Mouse (Mus musculus): ENCODE data around the gene Tspan17.

Gene Tspan17

GRCm38 (mm10) chr13:54788740-54789560, at the start of gene Tspan17:
Gene Tspan17 (plus strand): TSS chr13:54789377.
- DNase-seq = peak; percentile 98 to 99

- DNase-seq = peak in 1 of 2 experiments; percentile 54
These were observed 43.1 kb upstream of the Tspan17 start for GRCm38 (mm10) chr13:54746110-54746509.

GRCm38 (mm10) chr13:54746896-54747295, 42.3 kb upstream of the Tspan17 start:
- DNase-seq = peak; percentile 82 to 87

GRCm38 (mm10) chr13:54748190-54748589, 41.0 kb upstream of the Tspan17 start:
- DNase-seq = peak; percentile 48 to 56

GRCm38 (mm10) chr13:54748721-54749060, 40.5 kb upstream of the Tspan17 start:
- peak in 1 of 2 experiments; percentile 66 for DNase-seq

- peak; percentile 89 to 93 for DNase-seq
These were observed 39.9 kb upstream of the Tspan17 start for GRCm38 (mm10) chr13:54749061-54749863.

- DNase-seq = no peak
These were observed 39.2 kb upstream of the Tspan17 start, which contains the start of gene Gprin1 for GRCm38 (mm10) chr13:54749864-54750411. Gene Gprin1 (minus strand): TSS chr13:54749874.

- no peak for DNase-seq
These were observed 38.5 kb upstream of the Tspan17 start for GRCm38 (mm10) chr13:54750699-54751098.

GRCm38 (mm10) chr13:54752656-54753055, 36.5 kb upstream of the Tspan17 start:
- DNase-seq = peak; percentile 70 to 82

GRCm38 (mm10) chr13:54753733-54754132, 35.4 kb upstream of the Tspan17 start:
- no peak for DNase-seq

- peak; percentile 47 to 60 for DNase-seq
These were observed 34.8 kb upstream of the Tspan17 start for GRCm38 (mm10) chr13:54754169-54755080.

- peak; percentile 54 to 60 for DNase-seq
These were observed 33.9 kb upstream of the Tspan17 start for GRCm38 (mm10) chr13:54755201-54755830.

- DNase-seq = peak; percentile 33 to 36
These were observed 32.9 kb upstream of the Tspan17 start for GRCm38 (mm10) chr13:54756156-54756712.

GRCm38 (mm10) chr13:54757093-54757830, 31.9 kb upstream of the Tspan17 start:
- DNase-seq = peak; percentile 79 to 88

GRCm38 (mm10) chr13:54758045-54758755, 31.0 kb upstream of the Tspan17 start:
- DNase-seq = peak; percentile 97 to 98

- DNase-seq = peak; percentile 49 to 58
These were observed 30.3 kb upstream of the Tspan17 start for GRCm38 (mm10) chr13:54758756-54759470.

- DNase-seq = peak; percentile 50 to 55
These were observed 29.7 kb upstream of the Tspan17 start for GRCm38 (mm10) chr13:54759496-54759895.

- peak; percentile 68 to 79 for DNase-seq
These were observed 28.9 kb upstream of the Tspan17 start for GRCm38 (mm10) chr13:54760164-54760795.

- peak; percentile 38 to 41 for DNase-seq
These were observed 28.3 kb upstream of the Tspan17 start for GRCm38 (mm10) chr13:54760906-54761305.
